Mouse (Mus musculus): ENCODE data around the gene Psme4. TPM values are rescaled to one million over a fixed set of nuclear protein-coding genes. Genes with fewer than 3 reads are reported as not detected.

Gene Psme4
- polyA plus RNA-seq (2014; fragmentation: Illumina TruSeq; extraction: RNeasy Lipid Tissue Mini Kit (QIAGEN cat#74804)) = 143 TPM

GRCm38 (mm10) chr11:30771267-30771903 is at the start of gene Psme4:
TSS of gene Psme4 (plus strand) at chr11:30771726.

DNA sequence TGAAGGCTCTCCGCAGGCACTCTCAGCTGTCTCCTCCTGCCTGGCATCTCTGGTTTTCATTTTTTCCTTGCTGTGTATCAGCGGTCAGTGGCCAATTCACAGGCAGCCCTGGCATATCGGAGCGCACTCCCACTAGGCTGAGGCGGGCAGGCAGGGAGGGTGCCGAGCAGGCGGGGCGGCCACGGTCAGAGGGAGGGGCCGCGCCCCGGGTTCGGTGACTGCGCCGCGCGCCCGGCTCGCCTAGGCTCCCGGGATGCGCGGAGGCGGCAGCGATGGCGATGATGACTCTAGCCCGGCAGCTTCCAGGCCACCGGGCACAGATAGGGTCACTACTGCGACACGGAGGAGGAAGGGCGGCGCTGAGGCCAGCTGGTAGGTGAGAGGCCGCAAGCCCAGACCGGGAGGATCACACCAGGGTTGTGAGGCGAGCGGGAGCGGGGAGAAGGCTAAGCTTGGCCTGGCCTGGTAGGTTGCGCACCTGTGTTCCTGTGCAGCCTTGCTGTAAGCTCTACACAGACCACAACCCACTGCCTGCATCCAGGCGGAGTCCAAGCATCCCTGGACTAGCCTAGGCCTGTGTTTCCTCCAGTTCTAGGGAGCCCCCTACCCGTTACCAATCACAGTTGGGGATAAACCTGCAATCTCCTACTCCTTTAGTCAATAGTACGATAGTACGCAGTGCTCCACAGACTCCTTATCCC is 113.8 kb downstream of the Psme4 start, which contains the start of the genes Gpr75 and Asb3:
TSS of gene Gpr75 (plus strand) at position 188 of the 701 bp plus-strand sequence.
TSS of gene Asb3 (plus strand) at position 246 of the 701 bp plus-strand sequence.

Other genes starting within 250 kb of the Psme4 start
- gene Acyp2, start 122.1 kb upstream of the Psme4 start, polyA plus RNA-seq (2014; fragmentation: Illumina TruSeq; extraction: RNeasy Lipid Tissue Mini Kit (QIAGEN cat#74804)) = 16.6 TPM
- gene Gpr75, start 113.6 kb downstream of the Psme4 start, polyA plus RNA-seq (2014; fragmentation: Illumina TruSeq; extraction: RNeasy Lipid Tissue Mini Kit (QIAGEN cat#74804)) = 0.29 TPM
- gene Asb3, start 113.7 kb downstream of the Psme4 start, polyA plus RNA-seq (2014; fragmentation: Illumina TruSeq; extraction: RNeasy Lipid Tissue Mini Kit (QIAGEN cat#74804)) = 55.0 TPM
- gene Erlec1, start 182.6 kb downstream of the Psme4 start, polyA plus RNA-seq (2014; fragmentation: Illumina TruSeq; extraction: RNeasy Lipid Tissue Mini Kit (QIAGEN cat#74804)) = 288 TPM
- 58.2 TPM for gene Chac2, start 214.6 kb downstream of the Psme4 start, polyA plus RNA-seq (2014; fragmentation: Illumina TruSeq; extraction: RNeasy Lipid Tissue Mini Kit (QIAGEN cat#74804))

Measured in ovary, adult 10 weeks (tissue).